Mouse (Mus musculus) limb, embryonic 11.5 days (tissue): ENCODE results near the gene Spef1. TPM values are rescaled to one million over a fixed set of nuclear protein-coding genes. Genes with fewer than 3 reads are reported as not detected.

Experiments
- ATAC-seq: fragments of 200-750 bp; cut with Nextera tagmentation; 2 replicates; pipeline ENCODE4 v1.8.0; 2017; ENCODE audit warnings: low read depth; ENCODE audit not compliant: insufficient number of reproducible peaks, low FRiP score, low TSS enrichment
- DNase-seq: peaks from one replicate; pipeline ENCODE4 v3.0.0-alpha.2; 2015; ENCODE audit warnings: low spot score
- H3K27ac ChIP-seq: fragments of 300-500 bp; sonication (generic); replicated peaks from 2 replicates; pipeline ENCODE4 v1.5.1; 2014; ENCODE audit warnings: low read depth, mild to moderate bottlenecking, low read length
- H3K27me3 ChIP-seq: fragments of 300-500 bp; sonication (generic); 2 replicates; pipeline ENCODE4 v1.6.1; 2014; ENCODE audit warnings: mild to moderate bottlenecking, low read length, mixed read lengths; ENCODE audit not compliant: control insufficient read depth, insufficient read depth
- H3K36me3 ChIP-seq: fragments of 300-500 bp; sonication (generic); 2 replicates; pipeline ENCODE4 v1.6.1; 2014; ENCODE audit warnings: mild to moderate bottlenecking, low read length, moderate library complexity, mixed read lengths; ENCODE audit not compliant: control insufficient read depth, insufficient read depth
- H3K4me1 ChIP-seq: fragments of 300-500 bp; sonication (generic); 2 replicates; pipeline ENCODE4 v1.6.1; 2014; ENCODE audit warnings: low read length, mixed read lengths; ENCODE audit not compliant: control insufficient read depth, insufficient read depth
- H3K4me2 ChIP-seq: fragments of 300-500 bp; sonication (generic); 2 replicates; pipeline ENCODE4 v1.6.1; 2014; ENCODE audit warnings: low read depth, mild to moderate bottlenecking, moderate library complexity; ENCODE audit not compliant: severe bottlenecking
- H3K4me3 ChIP-seq: fragments of 300-500 bp; sonication (generic); 2 replicates; pipeline ENCODE4 v1.5.1; 2014; ENCODE audit warnings: low read depth, low read length
- H3K9ac ChIP-seq: fragments of 300-500 bp; sonication (generic); 2 replicates; pipeline ENCODE4 v1.6.1; 2014; ENCODE audit warnings: mild to moderate bottlenecking, low read length
- H3K9me3 ChIP-seq: fragments of 300-500 bp; sonication (generic); 2 replicates; pipeline ENCODE4 v1.6.1; 2016; ENCODE audit warnings: low read length; ENCODE audit not compliant: control insufficient read depth
- WGBS: fragments of 180-500 bp; shearing (Covaris S2); extraction: QIAGEN DNeasy Blood & Tissue Kit; methylation state at CpG from one replicate; pipeline ENCODE4 v1.1.7; 2014; 5-methylcytosine and 5-hydroxymethylcytosine counted together
- polyA plus RNA-seq: library from polyadenylated mRNA; unstranded; fragments of >200 nt; fragmentation: Nextera tagmentation; extraction: Ambion mirVana; gene quantifications from 2 replicates; pipeline ENCODE4 v1.2.1, GENCODE M21; 2014

Spef1 gene
- polyA plus RNA-seq, 1 experiment from 2014 or later = 5.2 TPM

GRCm38 (mm10) chr2:131139886-131140532 is 47.1 kb downstream of the Spef1 start:
- Histone ChIP-seq H3K4me3 (no peak overlapping the region), H3K27ac (no peak overlapping the region), H3K9me3 (no peaks in the 10 kb centered on the region), H3K4me1 (peaks cover 6% of the 10 kb centered on the region), H3K4me2 (no peak overlapping the region), H3K27me3 (no peaks in the 10 kb centered on the region), H3K36me3 (peaks cover 15% of the 10 kb centered on the region; the same call in 1 of the 2 replicates), H3K9ac (no peak overlapping the region)
- DNase-seq (no peak), ATAC-seq (no peak)
- 58% methylated on average over 5 of the region's 5 CpGs for WGBS

GRCm38 (mm10) chr2:131139287-131139686 is 47.8 kb downstream of the Spef1 start:
- Histone ChIP-seq H3K4me1 (peaks cover 13% of the 10 kb centered on the region), H3K4me2 (no peak overlapping the region), H3K4me3 (no peak overlapping the region), H3K27me3 (no peaks in the 10 kb centered on the region), H3K36me3 (peaks cover 11% of the 10 kb centered on the region; the same call in 1 of the 2 replicates), H3K27ac (no peak overlapping the region), H3K9me3 (no peaks in the 10 kb centered on the region), H3K9ac (no peak overlapping the region)
- WGBS = 92% methylated on average over 5 of the region's 5 CpGs
- no peak for ATAC-seq
- DNase-seq = no peak

GRCm38 (mm10) chr2:131138760-131139159 is 48.3 kb downstream of the Spef1 start:
- H3K4me2 ChIP-seq = no peak overlapping the region
- H3K36me3 ChIP-seq = peaks cover 14% of the 10 kb centered on the region; the same call in 1 of the 2 replicates
- no peak overlapping the region for H3K27ac ChIP-seq
- H3K27me3 ChIP-seq = no peaks in the 10 kb centered on the region
- no peaks in the 10 kb centered on the region for H3K9me3 ChIP-seq
- no peak overlapping the region for H3K4me3 ChIP-seq
- ATAC-seq (no peak), DNase-seq (no peak)
- H3K4me1 ChIP-seq = peaks cover 15% of the 10 kb centered on the region
- WGBS = 94% methylated on average over 7 of the region's 7 CpGs
- H3K9ac ChIP-seq = no peak overlapping the region

- H3K36me3 ChIP-seq = peaks cover 14% of the 10 kb centered on the region; the same call in 1 of the 2 replicates
- H3K4me2 ChIP-seq = no peak overlapping the region
- no peaks in the 10 kb centered on the region for H3K27me3 ChIP-seq
- DNase-seq (no peak), ATAC-seq (no peak)
- no peak overlapping the region for H3K4me3 ChIP-seq
- 85% methylated on average over 4 of the region's 4 CpGs for WGBS
- H3K9me3 ChIP-seq = no peaks in the 10 kb centered on the region
- H3K9ac ChIP-seq = no peak overlapping the region
- H3K27ac ChIP-seq = no peak overlapping the region
- H3K4me1 ChIP-seq = peaks cover 15% of the 10 kb centered on the region
Measured at GRCm38 (mm10) chr2:131138296-131138695, 48.8 kb downstream of the Spef1 start.

GRCm38 (mm10) chr2:131135521-131136139 is 51.5 kb downstream of the Spef1 start:
- WGBS = 68% methylated on average over 11 of the region's 11 CpGs
- no peak for ATAC-seq
- H3K9me3 ChIP-seq = no peaks in the 10 kb centered on the region
- H3K27ac ChIP-seq = no peak overlapping the region
- no peak overlapping the region for H3K4me2 ChIP-seq
- no peaks in the 10 kb centered on the region for H3K27me3 ChIP-seq
- H3K4me3 ChIP-seq = no peak overlapping the region
- no peak for DNase-seq
- H3K9ac ChIP-seq = no peak overlapping the region
- peaks cover 15% of the 10 kb centered on the region for H3K4me1 ChIP-seq
- H3K36me3 ChIP-seq = peaks cover 9% of the 10 kb centered on the region; the same call in 1 of the 2 replicates

GRCm38 (mm10) chr2:131134826-131135400 is 52.2 kb downstream of the Spef1 start:
- WGBS = 70% methylated on average over 8 of the region's 8 CpGs
- no peak overlapping the region for H3K9ac ChIP-seq
- H3K4me2 ChIP-seq = no peak overlapping the region
- H3K36me3 ChIP-seq = peaks cover 9% of the 10 kb centered on the region; the same call in 1 of the 2 replicates
- ATAC-seq (no peak), DNase-seq (no peak)
- no peak overlapping the region for H3K4me3 ChIP-seq
- 0 out of 2 replicates have a peak overlapping the region, but pooled peaks have one; percentile 21 for H3K27ac ChIP-seq
- H3K9me3 ChIP-seq = no peaks in the 10 kb centered on the region
- H3K4me1 ChIP-seq = peaks cover 15% of the 10 kb centered on the region
- no peaks in the 10 kb centered on the region for H3K27me3 ChIP-seq

- peaks cover 15% of the 10 kb centered on the region for H3K4me1 ChIP-seq
- H3K27ac ChIP-seq = 0 out of 2 replicates have a peak overlapping the region, but pooled peaks have one; percentile 21
- H3K9ac ChIP-seq = no peak overlapping the region
- 88% methylated on average over 1 of the region's 1 CpGs for whole genome bisulfite sequencing
- ATAC-seq (no peak), DNase-seq (no peak)
- H3K9me3 ChIP-seq = no peaks in the 10 kb centered on the region
- no peak overlapping the region for H3K4me2 ChIP-seq
- no peak overlapping the region for H3K4me3 ChIP-seq
- no peaks in the 10 kb centered on the region for H3K27me3 ChIP-seq
- peaks cover 9% of the 10 kb centered on the region; the same call in 1 of the 2 replicates for H3K36me3 ChIP-seq
Measured at GRCm38 (mm10) chr2:131134381-131134780, 52.7 kb downstream of the Spef1 start.

- no peak for ATAC-seq
- no peak within 1 kb of the TSS for H3K9ac ChIP-seq
- no peak within 1 kb of the TSS for H3K4me2 ChIP-seq
- no peak for DNase-seq
- no peaks in the 10 kb centered on the region for H3K27me3 ChIP-seq
- H3K9me3 ChIP-seq = no peaks in the 10 kb centered on the region
- peaks cover 24% of the 10 kb centered on the region for H3K4me1 ChIP-seq
- WGBS = 82% methylated on average over 9 of the region's 9 CpGs
- no peak within 1 kb of the TSS for H3K27ac ChIP-seq
- peaks cover 6% of the 10 kb centered on the region; the same call in 1 of the 2 replicates for H3K36me3 ChIP-seq
- no peak within 1 kb of the TSS for H3K4me3 ChIP-seq
Measured at GRCm38 (mm10) chr2:131132930-131133547, 54.0 kb downstream of the Spef1 start, which contains the start of gene Gm11037. TSS of gene Gm11037 (plus strand) at chr2:131133497.
